16 mouse cellular contexts compared by ENCODE assay signal in the genomic region with DNA sequence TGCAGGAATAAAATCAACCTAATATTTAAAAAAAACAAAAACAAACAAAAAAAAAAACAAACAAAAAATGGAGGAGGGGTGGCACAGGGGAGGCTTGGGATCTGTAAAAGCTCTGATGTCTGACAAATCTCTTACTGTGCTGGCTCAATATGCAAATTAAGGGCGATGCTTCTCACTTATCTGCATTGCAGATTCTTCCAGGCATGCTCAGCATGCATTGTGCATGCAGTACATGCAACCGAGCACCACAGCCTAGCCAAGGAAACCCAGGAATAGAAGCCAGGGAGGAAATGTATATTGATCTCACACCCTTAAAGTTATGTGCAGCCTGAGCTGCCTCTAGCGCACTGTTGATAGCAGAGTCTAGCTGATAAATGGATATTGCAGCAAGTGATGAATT. TPM values are rescaled to one million over a fixed set of nuclear protein-coding genes. Genes with fewer than 3 reads are reported as not detected.
DNase-seq lines count a peak whose midpoint lies in the region; ATAC-seq and TF ChIP-seq lines count a peak whose summit lies in the region.
"Had no signal": no experiment of that assay in that cellular context is flagged by ENCODE, and none has a peak within 500 bp of the region (broad histone marks: within the 10 kb centered on the region; RNA-seq: fewer than 3 reads in every experiment).

No protein-coding gene starts in this region.

- H3K27ac ChIP-seq in layer of hippocampus, adult 2 months, result peak overlapping the region; percentile 18; the same call in 1 of the 2 replicates
- peak overlapping the region; percentile 66 for H3K27ac ChIP-seq in hindbrain, embryonic 15.5 days (replicated peaks)
- H3K27ac ChIP-seq in neural tube, embryonic 14.5 days (ENCODE audit: low read depth, low read length), result peak overlapping the region; percentile 77

- ATAC-seq in hindbrain, embryonic 15.5 days (ENCODE audit: low FRiP score, low read depth), result peak; percentile 87
- peak; percentile 86 for ATAC-seq in neural tube, embryonic 14.5 days (ENCODE audit: low read depth)

- peak overlapping the region; percentile 48 for H3K4me2 ChIP-seq in hindbrain, embryonic 15.5 days
- peak overlapping the region; percentile 50 for H3K4me2 ChIP-seq in neural tube, embryonic 14.5 days (ENCODE audit: low read depth, low read length)

- no peaks in the 10 kb centered on the region for H3K27me3 ChIP-seq in hindbrain, embryonic 15.5 days
- H3K27me3 ChIP-seq in neural tube, embryonic 14.5 days (ENCODE audit: control insufficient read depth, insufficient read depth, low read length), result no peaks in the 10 kb centered on the region

- no peaks in the 10 kb centered on the region for H3K9me3 ChIP-seq in hindbrain, embryonic 15.5 days
- no peaks in the 10 kb centered on the region for H3K9me3 ChIP-seq in neural tube, embryonic 14.5 days (ENCODE audit: control insufficient read depth, low read length)

- no peaks in the 10 kb centered on the region for H3K36me3 ChIP-seq in hindbrain, embryonic 15.5 days
- no peaks in the 10 kb centered on the region for H3K36me3 ChIP-seq in neural tube, embryonic 14.5 days (ENCODE audit: control insufficient read depth, insufficient read depth, low read length)

- peak overlapping the region; percentile 39 for H3K4me3 ChIP-seq in layer of hippocampus, adult 2 months
- H3K4me3 ChIP-seq in hindbrain, embryonic 15.5 days, result no peak overlapping the region
- H3K4me3 ChIP-seq in neural tube, embryonic 14.5 days (ENCODE audit: low read depth, low read length), result no peak overlapping the region

- peaks cover 17% of the 10 kb centered on the region for H3K4me1 ChIP-seq in hindbrain, embryonic 15.5 days (replicated peaks)
- H3K4me1 ChIP-seq in neural tube, embryonic 14.5 days (ENCODE audit: control insufficient read depth, insufficient read depth, low read length), result peaks cover 14% of the 10 kb centered on the region; the same call in 1 of the 2 replicates

- DNase-seq in embryo, embryonic 11 days, result peak; percentile 25
- no peak for DNase-seq in embryo, embryonic 9.5 days (ENCODE audit: extremely low spot score)
- no peak for DNase-seq in layer of hippocampus, adult 2 months (ENCODE audit: low spot score in 2 of 2)
- no peak for DNase-seq in layer of hippocampus, postnatal 14 days (ENCODE audit: low spot score in 2 of 2)
- no peak for DNase-seq in natural killer cell, adult 2 months (ENCODE audit: low spot score in 2 of 2)
- no peak for DNase-seq in adrenal gland, adult 18-20 months (ENCODE audit: low spot score in 2 of 2)
- DNase-seq: lung, postnatal 36 days; thymus, adult 18-20 months had no signal

- TF ChIP-seq CTCF in layer of hippocampus, adult 2 months (conservative IDR thresholded peaks at IDR 0.05), result no peak

- no peak overlapping the region for H3K9ac ChIP-seq in hindbrain, embryonic 15.5 days
- H3K9ac ChIP-seq in neural tube, embryonic 14.5 days (replicated peaks; ENCODE audit: low read depth, low read length), result no peak overlapping the region

- WGBS in hindbrain, embryonic 15.5 days, result 7% methylated on average over 3 of the region's 3 CpGs
- 19% methylated on average over 3 of the region's 3 CpGs for WGBS in neural tube, embryonic 14.5 days

RNA-seq across cellular contexts. Expression of a gene that starts 51.3 kb away (rescaled TPM):
- total RNA-seq in layer of hippocampus, adult 2 months (2021), result 1 to 10 TPM; 2.7 to 3.3 TPM
- total RNA-seq in layer of hippocampus, postnatal 14 days (2021), result 1 to 10 TPM in 1 of 2 experiments, under 1 TPM in 1; 0.74 to 2.0 TPM
- 0.96 and 2.0 TPM in 2 replicates for polyA plus RNA-seq in hindbrain, embryonic 15.5 days (2015; fragmentation: Nextera tagmentation; extraction: Ambion mirVana)
- polyA plus RNA-seq in neural tube, embryonic 14.5 days (2014; fragmentation: Nextera tagmentation; extraction: Ambion mirVana), result 3.9 and 4.0 TPM in 2 replicates
- total RNA-seq in adrenal gland, adult 18-20 months (2021), result not detected
- total RNA-seq: ES-E14; gastrocnemius, adult 18-20 months; hematopoietic stem cell, adult 5-6 weeks had no signal
- polyA plus RNA-seq: large intestine, adult 2 months; limb, embryonic 11.5 days; small intestine, adult 2 months had no signal

Comparison
In these comparisons a context has a peak if more than half of its experiments do, and no peak if none do; other contexts are left out.
1. H3K27ac ChIP-seq: peak in every context shown above with its lines; median percentile 77 in neural tube, embryonic 14.5 days; 66 in hindbrain, embryonic 15.5 days; 18 in layer of hippocampus, adult 2 months.